Comparison of ENCODE assay signal across 8 mouse cellular contexts in genomic region chr16:17232794-17233701, GRCm38 (mm10). TPM values are rescaled to one million over a fixed set of nuclear protein-coding genes. Genes with fewer than 3 reads are reported as not detected.
DNase-seq lines count a peak whose midpoint lies in the region; ATAC-seq and TF ChIP-seq lines count a peak whose summit lies in the region.

Gene Hic2 (plus strand): TSS chr16:17233572.

- H3K27me3 ChIP-seq in heart, embryonic 14.5 days (ENCODE audit: control insufficient read depth, insufficient read depth, low read length) = no peaks in the 10 kb centered on the region
- no peaks in the 10 kb centered on the region for H3K27me3 ChIP-seq in liver, embryonic 11.5 days (replicated peaks; ENCODE audit: control insufficient read depth, insufficient read depth, low read length)
- H3K27me3 ChIP-seq in myocyte (ENCODE audit: control insufficient read depth, insufficient read depth, insufficient read length) = no peaks in the 10 kb centered on the region

- peak within 1 kb of the TSS; percentile 48 for H3K27ac ChIP-seq in brown adipose tissue, adult 24 weeks (replicated peaks; ENCODE audit: low read depth, low read length)
- peak within 1 kb of the TSS; percentile 83 to 91 for H3K27ac ChIP-seq in heart, embryonic 14.5 days (replicated peaks in 1 of 2; ENCODE audit: control insufficient read depth in 1 of 2, insufficient read depth in 1 of 2, low read depth in 2 of 2, low read length in 2 of 2)
- H3K27ac ChIP-seq in liver, embryonic 11.5 days (ENCODE audit: low read depth, low read length) = peak within 1 kb of the TSS; percentile 77

- WGBS in heart, embryonic 14.5 days = 2% methylated on average over 57 of the region's 59 CpGs
- 2% methylated on average over 59 of the region's 59 CpGs for WGBS in liver, embryonic 11.5 days

- peak within 1 kb of the TSS; percentile 26 for H3ac ChIP-seq in myocyte (ENCODE audit: control insufficient read depth, insufficient read length)

- peak; percentile 86 for TF ChIP-seq POLR2A in myocyte (IDR thresholded peaks at IDR 0.05; ENCODE audit: insufficient read length, low read depth)

- no peaks in the 10 kb centered on the region for H3K36me3 ChIP-seq in heart, embryonic 14.5 days (ENCODE audit: control insufficient read depth, insufficient read depth, low read length)
- H3K36me3 ChIP-seq in liver, embryonic 11.5 days (ENCODE audit: control insufficient read depth, insufficient read depth, low read length) = no peaks in the 10 kb centered on the region
- H3K36me3 ChIP-seq in myocyte (ENCODE audit: control insufficient read depth, insufficient read depth) = no peaks in the 10 kb centered on the region

- ATAC-seq in CD4-positive, CD25-positive, alpha-beta regulatory T cell, adult 4 months = peak; percentile 94
- peak; percentile 97 for ATAC-seq in heart, embryonic 14.5 days (ENCODE audit: insufficient number of reproducible peaks, insufficient read depth, low FRiP score, low read depth)
- ATAC-seq in liver, embryonic 11.5 days (replicated peaks; ENCODE audit: low FRiP score) = peak; percentile 92

- H3K9ac ChIP-seq in heart, embryonic 14.5 days (ENCODE audit: low read length) = peak within 1 kb of the TSS; percentile 96
- peak within 1 kb of the TSS; percentile 89 for H3K9ac ChIP-seq in liver, embryonic 11.5 days (ENCODE audit: low read depth, low read length)

- peaks cover 18% of the 10 kb centered on the region for H3K4me1 ChIP-seq in brown adipose tissue, adult 24 weeks (ENCODE audit: control insufficient read depth, insufficient read depth, insufficient read length, low read length)
- H3K4me1 ChIP-seq in heart, embryonic 14.5 days (ENCODE audit: control insufficient read depth in 2 of 2, insufficient read depth in 2 of 2, low read length in 2 of 2) = peaks cover 25 to 37% of the 10 kb centered on the region in 2 experiments
- H3K4me1 ChIP-seq in liver, embryonic 11.5 days (replicated peaks; ENCODE audit: control insufficient read depth, insufficient read depth, low read length) = peaks cover 42% of the 10 kb centered on the region

- DNase-seq in fibroblast of lung, adult 2 months (ENCODE audit: low read depth) = peak; percentile 65
- peak; percentile 98 for DNase-seq in kidney, postnatal 10 days
- peak; percentile 95 for DNase-seq in liver, embryonic 11.5 days (ENCODE audit: low spot score)
- DNase-seq in spleen, postnatal 4 days (ENCODE audit: low spot score in 2 of 2) = peak; percentile 84 to 90

- H3K4me3 ChIP-seq in brown adipose tissue, adult 24 weeks (ENCODE audit: insufficient read depth, low read depth, low read length) = peak within 1 kb of the TSS; percentile 65
- H3K4me3 ChIP-seq in heart, embryonic 14.5 days (ENCODE audit: control insufficient read depth in 1 of 2, insufficient read depth in 1 of 2, low read depth in 1 of 2, low read length in 2 of 2) = peak within 1 kb of the TSS; percentile 88 to 93
- peak within 1 kb of the TSS; percentile 82 for H3K4me3 ChIP-seq in liver, embryonic 11.5 days (ENCODE audit: low read depth, low read length)
- peak within 1 kb of the TSS; percentile 47 for H3K4me3 ChIP-seq in myocyte

- peaks cover 4% of the 10 kb centered on the region; the same call in 1 of the 2 replicates for H3K9me3 ChIP-seq in heart, embryonic 14.5 days (ENCODE audit: control insufficient read depth, low read length)
- no peaks in the 10 kb centered on the region for H3K9me3 ChIP-seq in liver, embryonic 11.5 days (ENCODE audit: control insufficient read depth, low read length)

- peaks cover 11% of the 10 kb centered on the region for H3K79me2 ChIP-seq in myocyte (ENCODE audit: control insufficient read depth, insufficient read depth)

- H3K4me2 ChIP-seq in heart, embryonic 14.5 days (ENCODE audit: low read length) = peak within 1 kb of the TSS; percentile 94
- peak within 1 kb of the TSS; percentile 95 for H3K4me2 ChIP-seq in liver, embryonic 11.5 days
- H3K4me2 ChIP-seq in myocyte (ENCODE audit: low read depth) = peak within 1 kb of the TSS; percentile 96

TF ChIP-seq in myocyte, 11 proteins besides CTCF, POLR2A, EP300 and RAD21:
- peak in 1 of 3 experiments; percentile 10 for TF ChIP-seq MYOG (IDR thresholded peaks at IDR 0.05; ENCODE audit: control insufficient read depth in 1 of 3, insufficient read depth in 1 of 3, insufficient read length in 2 of 3, low read depth in 2 of 3)
- no peak for TF ChIP-seq E2F4 (IDR thresholded peaks at IDR 0.05; ENCODE audit: insufficient read depth)
- TF ChIP-seq POLR2AphosphoS2 (IDR thresholded peaks at IDR 0.05; ENCODE audit: insufficient read length, low read depth) = peak; percentile 40

RNA-seq across cellular contexts. Expression of gene Hic2, which starts in this region (rescaled TPM):
- 1 to 10 TPM in 1 of 2 experiments, under 1 TPM in 1; 0.89 to 2.1 TPM for polyA plus RNA-seq in CD4-positive, CD25-positive, alpha-beta regulatory T cell, adult 4 months (2017; shearing (Covaris generic))
- 0.54 and 0.71 TPM in 2 replicates for polyA plus RNA-seq in brown adipose tissue, adult 24 weeks (2012; ENCODE audit: insufficient read depth, insufficient read length, missing spikeins)
- 2.7 and 3.0 TPM in 2 replicates for polyA plus RNA-seq in heart, embryonic 14.5 days (2014; fragmentation: Nextera tagmentation; extraction: Ambion mirVana)
- 7.0 and 8.3 TPM in 2 replicates for polyA plus RNA-seq in liver, embryonic 11.5 days (2014; fragmentation: Nextera tagmentation; extraction: Ambion mirVana)
- 1.1 TPM for polyA plus RNA-seq in myocyte (2012; fragmentation: generic; extraction: Trizol)

Comparison
In these comparisons a context has a peak if more than half of its experiments do, and no peak if none do; other contexts are left out.
1. Peak in every context shown above with its lines: DNase-seq, ATAC-seq, H3K4me3 ChIP-seq and H3K27ac ChIP-seq.